Mouse (Mus musculus) spleen, adult 2 months (tissue): Measurements from ENCODE around the gene Iffo2.

ENCODE experiments used
- CTCF ChIP-seq: fragments of 200-500 bp; IDR thresholded peaks from 2 replicates; pipeline ENCODE4 v1.5.1; 2011; ENCODE audit warnings: mild to moderate bottlenecking, inconsistent platforms; ENCODE audit not compliant: insufficient read depth, insufficient read length, insufficient replicate concordance; ENCODE audit errors: extremely low read depth
- POLR2A ChIP-seq: fragments of 200-500 bp; IDR thresholded peaks from 2 replicates; pipeline ENCODE4 v1.6.1; 2011; ENCODE audit warnings: low read depth, low read length, inconsistent platforms

DNA sequence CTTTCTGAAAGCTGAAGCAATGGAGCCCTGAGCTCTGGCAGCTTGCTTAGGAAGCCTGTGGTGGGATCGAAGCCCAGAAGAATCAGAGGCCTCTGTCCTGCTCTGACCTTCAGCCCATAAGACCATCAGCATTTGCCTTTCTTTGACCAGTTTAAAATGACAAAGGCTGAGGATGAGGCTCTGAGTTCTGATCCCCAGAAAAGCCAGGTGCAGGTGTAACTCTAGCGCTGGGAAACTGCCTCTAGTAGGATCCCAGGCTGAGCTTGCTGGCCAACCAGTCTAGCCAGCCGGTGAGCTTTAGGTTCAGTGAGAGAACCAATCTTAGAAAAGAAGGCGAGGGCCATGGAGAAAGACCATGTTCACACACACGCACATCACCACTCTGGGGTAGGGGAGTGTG lies 42.0 kb upstream of the Iffo2 start:
- TF ChIP-seq POLR2A (no peak), CTCF (no peak)
